Mouse (Mus musculus): ENCODE measurements around the gene 4930539E08Rik. TPM values are rescaled to one million over a fixed set of nuclear protein-coding genes. Genes with fewer than 3 reads are reported as not detected.

4930539E08Rik gene
- polyA plus RNA-seq, 1 experiment from 2014 or later: 1.2 TPM

- Histone ChIP-seq H3K9me3 (ENCODE audit: control insufficient read depth, low read length) (no peaks in the 10 kb centered on the region), H3K4me2 (replicated peaks) (no peak overlapping the region), H3K4me3 (replicated peaks; ENCODE audit: low read length) (no peak overlapping the region), H3K4me1 (replicated peaks; ENCODE audit: control insufficient read depth, insufficient read depth, low read length) (peaks cover 19% of the 10 kb centered on the region), H3K9ac (no peak overlapping the region), H3K27ac (no peak overlapping the region), H3K27me3 (ENCODE audit: control insufficient read depth, insufficient read depth, low read length) (no peaks in the 10 kb centered on the region), H3K36me3 (replicated peaks; ENCODE audit: control insufficient read depth, insufficient read depth) (no peaks in the 10 kb centered on the region)
- no peak for ATAC-seq (ENCODE audit: low FRiP score)
- 90% methylated on average over 7 of the region's 7 CpGs for WGBS
- no peak for DNase-seq (ENCODE audit: low spot score)
These were observed 42.8 kb downstream of the 4930539E08Rik start for GRCm38 (mm10) chr17:28872322-28872721.

GRCm38 (mm10) chr17:28871831-28872230 lies 43.3 kb downstream of the 4930539E08Rik start:
- H3K9ac ChIP-seq: no peak overlapping the region
- H3K4me3 ChIP-seq (replicated peaks; ENCODE audit: low read length): no peak overlapping the region
- H3K4me2 ChIP-seq (replicated peaks): no peak overlapping the region
- WGBS: 79% methylated on average over 11 of the region's 11 CpGs
- no peaks in the 10 kb centered on the region for H3K36me3 ChIP-seq (replicated peaks; ENCODE audit: control insufficient read depth, insufficient read depth)
- no peak overlapping the region for H3K27ac ChIP-seq
- H3K4me1 ChIP-seq (replicated peaks; ENCODE audit: control insufficient read depth, insufficient read depth, low read length): peaks cover 19% of the 10 kb centered on the region
- DNase-seq (ENCODE audit: low spot score) (no peak), ATAC-seq (ENCODE audit: low FRiP score) (no peak)
- H3K9me3 ChIP-seq (ENCODE audit: control insufficient read depth, low read length): no peaks in the 10 kb centered on the region
- H3K27me3 ChIP-seq (ENCODE audit: control insufficient read depth, insufficient read depth, low read length): no peaks in the 10 kb centered on the region

GRCm38 (mm10) chr17:28870435-28870834 lies 44.7 kb downstream of the 4930539E08Rik start:
- Histone ChIP-seq H3K4me3 (replicated peaks; ENCODE audit: low read length) (no peak overlapping the region), H3K4me1 (replicated peaks; ENCODE audit: control insufficient read depth, insufficient read depth, low read length) (peaks cover 19% of the 10 kb centered on the region), H3K9ac (no peak overlapping the region), H3K27ac (peak overlapping the region; percentile 94), H3K27me3 (ENCODE audit: control insufficient read depth, insufficient read depth, low read length) (no peaks in the 10 kb centered on the region), H3K4me2 (replicated peaks) (no peak overlapping the region), H3K9me3 (ENCODE audit: control insufficient read depth, low read length) (no peaks in the 10 kb centered on the region), H3K36me3 (replicated peaks; ENCODE audit: control insufficient read depth, insufficient read depth) (no peaks in the 10 kb centered on the region)
- ATAC-seq (ENCODE audit: low FRiP score) (no peak), DNase-seq (ENCODE audit: low spot score) (no peak)
- 64% methylated on average over 5 of the region's 5 CpGs for WGBS

- Histone ChIP-seq H3K27me3 (ENCODE audit: control insufficient read depth, insufficient read depth, low read length) (no peaks in the 10 kb centered on the region), H3K27ac (peak overlapping the region; percentile 94), H3K9ac (no peak overlapping the region), H3K36me3 (replicated peaks; ENCODE audit: control insufficient read depth, insufficient read depth) (no peaks in the 10 kb centered on the region), H3K4me3 (replicated peaks; ENCODE audit: low read length) (no peak overlapping the region), H3K4me1 (replicated peaks; ENCODE audit: control insufficient read depth, insufficient read depth, low read length) (peaks cover 19% of the 10 kb centered on the region), H3K9me3 (ENCODE audit: control insufficient read depth, low read length) (no peaks in the 10 kb centered on the region), H3K4me2 (replicated peaks) (peak overlapping the region; percentile 14; the same call in 1 of the 2 replicates)
- ATAC-seq (ENCODE audit: low FRiP score) (peak; percentile 95), DNase-seq (ENCODE audit: low spot score) (peak; percentile 81)
- WGBS: 39% methylated on average over 9 of the region's 9 CpGs
These were observed 45.6 kb downstream of the 4930539E08Rik start for GRCm38 (mm10) chr17:28869412-28870110.

GRCm38 (mm10) chr17:28867381-28867780 lies 47.7 kb downstream of the 4930539E08Rik start:
- no peak overlapping the region for H3K27ac ChIP-seq
- no peaks in the 10 kb centered on the region for H3K9me3 ChIP-seq (ENCODE audit: control insufficient read depth, low read length)
- DNase-seq (ENCODE audit: low spot score): no peak
- H3K4me1 ChIP-seq (replicated peaks; ENCODE audit: control insufficient read depth, insufficient read depth, low read length): peaks cover 19% of the 10 kb centered on the region
- H3K36me3 ChIP-seq (replicated peaks; ENCODE audit: control insufficient read depth, insufficient read depth): no peaks in the 10 kb centered on the region
- no peak for ATAC-seq (ENCODE audit: low FRiP score)
- no peak overlapping the region for H3K4me2 ChIP-seq (replicated peaks)
- H3K4me3 ChIP-seq (replicated peaks; ENCODE audit: low read length): no peak overlapping the region
- no peaks in the 10 kb centered on the region for H3K27me3 ChIP-seq (ENCODE audit: control insufficient read depth, insufficient read depth, low read length)
- H3K9ac ChIP-seq: no peak overlapping the region
- WGBS: 80% methylated on average over 4 of the region's 4 CpGs

GRCm38 (mm10) chr17:28866921-28867320 lies 48.2 kb downstream of the 4930539E08Rik start:
- Histone ChIP-seq H3K4me3 (replicated peaks; ENCODE audit: low read length) (no peak overlapping the region), H3K9me3 (ENCODE audit: control insufficient read depth, low read length) (no peaks in the 10 kb centered on the region)

GRCm38 (mm10) chr17:28864464-28864863 lies 50.7 kb downstream of the 4930539E08Rik start:
- H3K9ac ChIP-seq: no peak overlapping the region
- H3K27ac ChIP-seq: no peak overlapping the region
- H3K4me2 ChIP-seq (replicated peaks): no peak overlapping the region
- H3K4me3 ChIP-seq (replicated peaks; ENCODE audit: low read length): no peak overlapping the region
- DNase-seq (ENCODE audit: low spot score): no peak
- H3K36me3 ChIP-seq (replicated peaks; ENCODE audit: control insufficient read depth, insufficient read depth): no peaks in the 10 kb centered on the region
- H3K9me3 ChIP-seq (ENCODE audit: control insufficient read depth, low read length): no peaks in the 10 kb centered on the region
- H3K27me3 ChIP-seq (ENCODE audit: control insufficient read depth, insufficient read depth, low read length): no peaks in the 10 kb centered on the region
- ATAC-seq (ENCODE audit: low FRiP score): no peak
- WGBS: 77% methylated on average over 6 of the region's 6 CpGs
- peaks cover 10% of the 10 kb centered on the region for H3K4me1 ChIP-seq (replicated peaks; ENCODE audit: control insufficient read depth, insufficient read depth, low read length)

More at GRCm38 (mm10) chr17:28866921-28867320, 48.2 kb downstream of the 4930539E08Rik start:
- ATAC-seq (ENCODE audit: low FRiP score) (no peak), DNase-seq (ENCODE audit: low spot score) (no peak)
- H3K9ac ChIP-seq: no peak overlapping the region
- no peak overlapping the region for H3K27ac ChIP-seq
- H3K4me1 ChIP-seq (replicated peaks; ENCODE audit: control insufficient read depth, insufficient read depth, low read length): peaks cover 19% of the 10 kb centered on the region
- no peaks in the 10 kb centered on the region for H3K36me3 ChIP-seq (replicated peaks; ENCODE audit: control insufficient read depth, insufficient read depth)
- no peak overlapping the region for H3K4me2 ChIP-seq (replicated peaks)
- no peaks in the 10 kb centered on the region for H3K27me3 ChIP-seq (ENCODE audit: control insufficient read depth, insufficient read depth, low read length)

- DNase-seq (ENCODE audit: low spot score) (no peak), ATAC-seq (ENCODE audit: low FRiP score) (no peak)
- Histone ChIP-seq H3K9me3 (ENCODE audit: control insufficient read depth, low read length) (no peaks in the 10 kb centered on the region), H3K36me3 (replicated peaks; ENCODE audit: control insufficient read depth, insufficient read depth) (no peaks in the 10 kb centered on the region), H3K4me1 (replicated peaks; ENCODE audit: control insufficient read depth, insufficient read depth, low read length) (peaks cover 5% of the 10 kb centered on the region; the same call in 1 of the 2 replicates), H3K4me3 (replicated peaks; ENCODE audit: low read length) (no peak overlapping the region), H3K9ac (no peak overlapping the region), H3K27me3 (ENCODE audit: control insufficient read depth, insufficient read depth, low read length) (no peaks in the 10 kb centered on the region), H3K4me2 (replicated peaks) (no peak overlapping the region), H3K27ac (no peak overlapping the region)
- 72% methylated on average over 7 of the region's 7 CpGs for WGBS
These were observed 51.2 kb downstream of the 4930539E08Rik start for GRCm38 (mm10) chr17:28863926-28864325.

- Histone ChIP-seq H3K27ac (no peak within 1 kb of the TSS), H3K9ac (no peak within 1 kb of the TSS), H3K4me2 (replicated peaks) (no peak within 1 kb of the TSS), H3K4me3 (replicated peaks; ENCODE audit: low read length) (no peak within 1 kb of the TSS), H3K4me1 (replicated peaks; ENCODE audit: control insufficient read depth, insufficient read depth, low read length) (no peaks in the 10 kb centered on the region), H3K9me3 (ENCODE audit: control insufficient read depth, low read length) (peaks cover 10% of the 10 kb centered on the region; the same call in 1 of the 2 replicates), H3K36me3 (replicated peaks; ENCODE audit: control insufficient read depth, insufficient read depth) (no peaks in the 10 kb centered on the region), H3K27me3 (ENCODE audit: control insufficient read depth, insufficient read depth, low read length) (no peaks in the 10 kb centered on the region)
- DNase-seq (ENCODE audit: low spot score): no peak
- 37% methylated on average over 12 of the region's 12 CpGs for WGBS
- ATAC-seq (ENCODE audit: low FRiP score): no peak
These were observed 56.9 kb downstream of the 4930539E08Rik start, which contains the start of gene Pnpla1 for GRCm38 (mm10) chr17:28858205-28858604. Gene Pnpla1 (plus strand): TSS chr17:28858411.
